Mouse (Mus musculus): ENCODE data around the gene Got2.

DNA sequence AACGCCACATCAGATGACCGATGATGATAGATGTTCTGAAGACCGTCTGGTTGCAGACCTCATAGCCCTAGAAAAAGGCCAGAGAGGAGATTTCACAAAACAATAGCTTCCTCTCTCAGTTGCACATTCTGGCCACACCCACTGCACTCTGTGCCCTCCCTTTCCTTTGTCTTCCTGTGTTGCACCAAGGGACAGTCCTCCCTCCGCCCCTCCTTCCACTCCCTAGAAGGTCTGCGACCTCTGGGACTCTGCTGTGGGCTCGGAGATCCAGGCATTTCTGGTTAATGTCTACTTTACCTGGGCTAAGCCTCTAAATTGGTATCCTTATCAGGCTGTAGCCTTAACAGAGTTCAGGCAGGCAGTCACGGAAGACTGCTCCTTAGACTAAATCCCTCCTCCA lies 13.5 kb upstream of the Got2 start:
- TF ChIP-seq MAFK (IDR thresholded peaks at IDR 0.05; ENCODE audit: insufficient read depth, low read depth, low read length) = no peak
- TF ChIP-seq CHD2 (IDR thresholded peaks at IDR 0.05; ENCODE audit: low read depth, low read length) = no peak
- TF ChIP-seq ZC3H11A (IDR thresholded peaks at IDR 0.05; ENCODE audit: borderline replicate concordance, low read depth, low read length) = no peak
- TF ChIP-seq HCFC1 (IDR thresholded peaks at IDR 0.05; ENCODE audit: borderline replicate concordance, insufficient read depth, low read length) = no peak
